Mouse (Mus musculus) right cerebral cortex, adult 2 months (tissue): ENCODE measurements around the gene Rimbp2.

Experiments
- DNase-seq, 2 experiments: peaks; one replicate each; pipeline ENCODE4 v3.0.0; 2021 to 2022; ENCODE audit warnings: low spot score in 2 of 2

Gene Rimbp2

DNA sequence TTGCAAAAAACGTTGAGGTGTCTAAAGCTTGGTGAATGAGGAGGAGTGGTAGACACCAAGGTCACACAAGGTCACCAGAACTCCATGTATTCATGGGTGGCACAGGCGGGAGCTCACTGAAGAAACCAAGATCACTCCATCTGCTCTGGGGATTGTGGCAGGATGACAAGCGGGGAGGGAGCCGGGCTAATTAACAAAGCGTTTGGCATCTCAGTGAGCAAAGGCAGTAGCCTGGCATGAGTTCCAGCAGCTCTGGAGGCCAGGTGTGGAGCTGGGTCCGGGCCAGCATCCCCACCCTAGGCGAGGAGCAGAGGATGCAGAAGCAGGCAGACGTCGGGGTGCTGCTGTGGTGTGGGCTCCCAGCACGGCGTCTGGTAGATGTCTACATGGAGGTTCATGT, 108.3 kb downstream of the Rimbp2 start:
- DNase-seq = peak; percentile 48 to 60

DNA sequence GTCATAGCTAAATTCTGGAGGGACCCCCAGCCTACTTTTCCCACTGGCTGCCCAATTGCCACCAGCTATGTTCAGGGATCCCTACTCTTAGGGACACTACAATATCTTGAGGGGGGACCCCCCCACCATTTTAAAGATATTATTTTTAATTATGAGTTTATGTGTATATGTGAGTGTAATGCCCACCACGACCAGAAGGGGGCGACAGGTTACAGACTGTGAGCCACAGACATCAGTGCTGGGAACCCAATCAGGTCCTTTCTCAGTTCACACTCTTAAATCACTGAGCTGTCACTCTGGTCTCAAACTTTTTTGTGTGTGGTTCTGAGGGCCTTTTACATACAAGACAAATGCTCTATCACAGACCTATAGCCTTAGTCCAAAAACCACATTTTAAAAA, 109.3 kb downstream of the Rimbp2 start:
- DNase-seq = no peak

DNA sequence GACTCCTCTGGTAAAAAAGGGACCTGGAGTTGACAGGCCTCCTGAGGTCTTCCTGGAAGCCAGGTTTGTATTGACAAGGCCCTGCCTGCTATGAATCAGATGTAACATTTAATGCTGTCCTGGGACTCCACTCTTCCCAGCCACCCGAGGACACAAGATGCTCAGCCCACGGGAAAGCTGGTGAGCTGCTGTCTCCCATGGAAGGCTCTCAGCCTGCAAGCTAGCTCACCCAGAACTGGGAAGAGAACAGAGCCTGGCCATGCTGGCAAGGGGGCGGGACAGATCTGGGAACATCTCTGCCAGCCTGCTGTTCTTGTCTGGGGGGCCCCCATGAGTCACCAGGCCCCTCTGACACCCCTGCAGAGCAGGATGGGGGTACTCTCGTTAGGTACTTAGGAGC, 111.7 kb downstream of the Rimbp2 start:
- DNase-seq = peak; percentile 60 to 69

DNA sequence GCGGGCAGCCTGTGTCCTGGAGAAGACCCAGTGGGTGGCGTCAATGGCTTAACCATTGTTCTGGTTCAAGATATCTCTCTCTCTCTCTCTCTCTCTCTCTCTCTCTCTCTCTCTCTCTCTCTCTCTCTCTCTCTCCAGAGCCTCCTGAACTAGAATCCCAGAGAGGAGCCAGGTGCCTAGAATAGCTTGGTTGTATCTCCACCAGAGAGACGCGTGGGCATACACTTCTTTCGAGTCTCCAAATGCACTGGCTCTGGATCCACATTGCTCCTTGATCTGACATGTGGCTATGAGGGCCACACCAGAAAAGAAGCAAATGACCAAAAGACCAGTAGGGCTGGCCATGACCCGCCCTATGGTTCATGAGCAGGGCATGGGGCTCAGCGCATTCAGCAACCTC, 116.2 kb downstream of the Rimbp2 start:
- no peak for DNase-seq

DNA sequence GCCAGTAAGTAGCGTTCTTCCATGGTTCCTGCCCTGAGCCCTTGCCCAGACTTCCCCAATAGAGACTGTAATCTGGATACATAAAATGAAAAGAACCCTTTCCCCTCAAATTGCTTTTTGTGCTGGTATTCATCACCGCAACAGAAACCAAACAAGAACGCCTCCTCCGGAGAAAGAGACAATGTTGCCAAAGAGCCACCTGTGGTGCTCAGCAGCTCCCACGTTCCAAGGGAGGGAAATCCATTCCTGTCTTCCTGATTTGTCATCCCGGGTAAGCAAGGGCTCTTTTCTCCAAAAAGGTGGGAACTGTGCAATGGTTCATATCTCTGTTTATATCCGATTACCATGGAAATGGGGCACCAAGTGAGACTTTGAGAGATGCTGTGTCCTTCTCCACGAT, 119.2 kb downstream of the Rimbp2 start:
- DNase-seq = no peak

DNA sequence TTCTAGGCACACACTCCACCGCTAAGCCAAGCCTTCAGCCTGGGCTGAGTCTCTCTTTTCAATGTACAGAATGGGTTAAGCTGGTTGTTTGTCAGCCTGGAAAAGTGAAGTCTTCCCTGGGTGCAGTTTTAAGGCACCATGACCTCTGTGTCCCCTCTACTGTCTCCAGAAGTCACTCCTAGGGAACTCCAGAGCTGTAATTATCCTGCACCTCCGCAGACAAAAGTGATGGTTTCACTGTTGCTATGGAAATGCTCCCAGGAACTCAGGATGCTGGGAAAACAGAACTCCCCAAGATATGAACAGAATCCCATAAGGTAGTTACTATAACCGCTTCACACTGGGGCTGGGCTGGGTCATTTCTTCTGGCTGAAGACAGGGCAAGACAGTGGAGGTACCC, 130.4 kb downstream of the Rimbp2 start:
- no peak for DNase-seq

DNA sequence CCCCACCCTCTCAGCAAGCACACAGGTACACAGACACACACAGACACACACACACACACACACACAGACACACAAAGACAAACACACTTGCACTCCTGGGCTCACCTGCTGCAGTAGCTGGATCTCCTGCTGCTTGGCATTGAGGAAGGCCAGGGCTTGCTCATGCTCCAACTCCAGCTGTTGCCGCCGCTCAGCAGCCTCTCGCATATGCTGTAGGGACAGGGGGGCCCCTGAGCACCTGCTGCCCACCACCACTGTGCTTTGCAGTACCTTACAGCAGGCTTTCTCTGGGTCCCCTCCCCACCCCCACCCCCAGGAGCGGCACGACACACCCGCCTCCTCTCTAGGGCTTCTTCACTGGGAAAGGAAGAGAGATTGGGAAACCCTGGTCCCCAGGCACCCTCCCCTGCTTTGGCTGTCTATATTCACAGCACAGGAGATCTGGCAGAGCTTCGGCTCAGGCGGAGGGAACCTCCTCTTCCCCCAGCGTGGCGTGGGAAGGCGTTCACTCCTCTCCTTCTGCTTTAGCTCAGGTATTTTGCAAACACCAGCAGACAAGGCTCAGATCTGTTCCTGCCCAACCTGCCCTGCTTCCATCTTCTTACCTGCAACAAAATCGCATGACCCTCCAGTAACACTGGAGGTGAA, 133.5 kb downstream of the Rimbp2 start:
- DNase-seq = peak; percentile 76 to 84

DNA sequence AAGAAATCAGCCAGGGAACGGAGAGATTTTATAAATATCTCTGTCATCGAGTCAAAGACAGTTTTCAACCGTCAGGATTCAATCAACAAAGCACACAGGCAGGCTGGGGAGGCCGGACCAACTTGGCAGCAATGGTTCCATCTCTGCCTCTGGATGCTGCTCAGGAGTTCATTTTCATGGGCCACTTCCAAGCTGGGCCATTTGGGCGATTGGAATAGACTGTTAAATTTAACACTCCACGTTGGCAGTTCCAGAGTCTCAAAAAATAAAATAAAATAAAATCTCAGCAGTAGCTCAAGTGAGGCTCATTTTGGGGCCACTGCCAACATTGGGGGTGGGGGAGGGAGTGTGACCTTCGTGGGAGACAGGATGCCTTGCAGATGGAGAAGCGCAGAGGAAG, 137.7 kb downstream of the Rimbp2 start:
- DNase-seq = no peak

DNA sequence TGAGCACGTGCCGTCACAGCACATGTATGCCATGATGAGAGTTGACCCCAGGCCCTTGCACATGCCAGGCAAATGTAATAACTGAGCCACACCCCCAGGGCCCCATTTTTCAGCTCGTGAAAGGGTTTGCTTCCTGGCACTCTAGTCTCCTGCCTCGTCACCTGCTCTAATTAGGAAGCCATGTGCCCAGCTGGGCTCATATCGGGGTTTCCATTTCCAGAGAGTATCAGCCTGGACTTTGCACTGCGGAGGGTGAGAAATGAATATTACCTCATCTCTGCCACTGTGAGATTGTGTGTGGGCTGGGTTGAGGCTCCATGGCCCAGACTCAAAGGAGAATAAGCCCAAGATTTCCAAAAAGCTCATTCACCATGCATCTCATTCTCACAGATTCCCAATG, 138.2 kb downstream of the Rimbp2 start:
- DNase-seq = no peak

DNA sequence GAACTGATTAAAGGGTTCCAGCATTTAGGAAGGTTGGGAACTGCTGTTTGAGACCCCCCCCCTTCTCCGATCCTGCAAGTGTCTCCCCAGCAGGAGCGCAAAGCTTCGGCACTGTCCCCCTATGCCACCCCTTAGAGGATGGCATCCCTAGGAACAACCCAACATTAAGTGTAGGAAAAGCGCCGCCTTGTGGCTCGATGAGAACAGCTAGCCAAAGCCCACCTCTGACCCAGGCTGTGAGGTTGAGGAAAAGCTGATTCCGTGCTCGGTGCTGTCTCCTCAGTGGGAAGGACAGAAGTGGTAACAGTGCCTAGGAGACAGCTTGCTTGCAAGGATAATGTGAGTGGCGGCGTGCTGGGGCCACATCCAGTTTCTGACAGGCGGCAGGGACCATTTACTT, 140.2 kb downstream of the Rimbp2 start:
- no peak for DNase-seq

DNA sequence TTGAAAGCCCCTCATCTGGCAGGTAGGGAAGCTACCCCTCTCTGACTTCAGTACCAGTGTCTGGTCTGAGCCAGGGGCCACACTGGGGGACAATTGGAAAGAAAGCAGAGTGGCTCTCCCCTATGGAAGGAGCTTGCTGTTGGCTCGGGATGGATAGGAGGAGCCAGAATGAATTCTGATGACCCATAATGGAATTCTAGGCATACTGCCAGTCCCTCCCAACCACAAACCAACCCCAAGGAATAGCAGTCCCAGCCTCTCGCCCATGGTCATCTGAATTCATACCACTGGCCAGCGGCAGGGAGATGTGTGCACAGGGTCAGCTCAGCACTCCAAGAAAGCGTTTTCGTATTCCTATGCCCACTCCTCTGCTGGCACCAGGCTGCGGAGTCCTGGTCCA, 141.9 kb downstream of the Rimbp2 start:
- no peak for DNase-seq

DNA sequence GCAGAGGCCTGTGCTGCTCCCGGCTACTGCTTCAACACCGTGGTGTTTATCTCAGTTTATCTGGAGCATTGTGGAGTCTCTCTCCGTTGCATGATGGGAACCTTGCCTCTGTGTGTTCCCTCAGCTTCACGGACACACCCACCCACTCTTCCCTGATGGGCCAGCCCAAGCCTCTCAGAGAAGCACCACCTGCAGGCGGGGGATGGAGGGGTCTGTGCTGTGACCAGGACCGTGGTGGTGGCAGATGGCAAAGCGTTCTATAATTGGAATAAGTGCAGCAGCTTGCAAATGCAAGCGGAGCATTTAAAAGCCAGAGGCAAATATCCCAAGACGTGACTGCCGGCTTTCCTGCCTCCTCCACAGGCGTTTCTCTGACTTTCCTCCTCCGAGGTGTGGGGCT, 143.3 kb downstream of the Rimbp2 start:
- DNase-seq = peak; percentile 87 to 91

DNA sequence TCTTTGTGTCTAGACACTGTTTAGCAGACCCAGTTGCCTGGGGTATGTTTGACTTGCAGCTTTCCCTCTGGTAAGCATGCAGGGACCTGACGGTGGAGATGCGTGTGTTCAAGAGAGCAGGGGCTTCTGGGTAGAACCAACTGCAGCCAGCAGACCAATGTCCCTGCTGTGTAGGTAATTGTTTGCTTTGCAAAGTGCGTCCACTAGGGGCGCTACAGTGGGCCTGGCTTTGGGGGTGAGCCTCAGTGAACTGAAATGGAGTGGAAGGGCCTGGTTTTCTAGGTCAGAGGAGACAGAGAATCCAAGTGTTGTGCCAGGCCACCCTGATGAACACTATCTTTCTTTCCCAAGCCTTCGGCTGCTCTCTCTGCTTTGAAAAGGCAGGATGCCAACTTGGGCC, 143.9 kb downstream of the Rimbp2 start:
- peak in 1 of 2 experiments; percentile 33 for DNase-seq

DNA sequence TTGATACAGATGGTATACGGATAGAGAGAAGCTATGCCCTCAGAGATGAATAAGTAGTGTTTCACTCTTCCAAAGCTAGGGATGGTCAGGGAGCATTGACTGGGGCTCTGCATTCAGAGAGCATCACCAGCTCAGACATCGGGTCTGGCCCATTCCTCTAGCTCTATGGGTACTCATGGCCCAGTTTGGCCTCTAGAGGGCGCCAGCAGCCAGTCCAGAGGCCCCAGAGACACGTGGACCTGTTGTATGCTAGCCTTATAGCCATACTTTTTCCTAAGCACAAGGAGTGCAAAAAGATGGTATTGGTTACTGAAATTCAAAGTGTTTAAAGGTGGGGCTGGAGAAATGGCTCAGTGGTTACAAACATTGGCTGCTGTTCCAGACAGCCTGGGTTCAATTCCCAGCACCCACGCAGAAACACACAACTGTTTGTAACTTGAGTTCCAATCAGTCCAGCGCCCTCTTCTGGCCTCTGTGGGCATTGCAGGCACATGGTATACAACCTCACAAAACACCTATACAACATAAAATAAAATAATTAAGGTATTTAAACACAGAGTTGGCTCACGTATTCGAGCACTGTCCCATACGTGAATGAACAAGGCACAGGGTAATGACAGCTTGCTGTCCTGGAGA, 144.6 kb downstream of the Rimbp2 start:
- peak in 1 of 2 experiments; percentile 38 for DNase-seq

DNA sequence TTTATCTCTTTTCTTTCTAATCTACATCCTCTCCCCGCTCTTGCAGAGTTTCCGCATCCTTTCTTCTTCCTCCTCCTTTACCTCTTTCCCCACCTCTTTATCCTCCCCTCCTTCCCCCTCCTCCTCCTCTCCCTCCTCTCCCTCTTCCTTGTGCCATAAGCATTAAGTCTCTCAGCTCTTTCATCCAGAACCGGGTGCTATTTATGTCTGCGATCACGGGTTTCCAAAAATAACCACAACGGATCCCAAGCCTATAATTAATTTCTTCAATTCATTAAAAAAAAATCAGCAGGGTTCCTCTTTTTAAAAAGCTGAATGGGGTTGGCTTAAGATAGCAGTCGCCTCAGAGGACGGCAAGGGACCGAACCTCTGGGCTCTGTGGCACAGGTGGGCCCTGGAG, 145.9 kb downstream of the Rimbp2 start:
- no peak for DNase-seq

DNA sequence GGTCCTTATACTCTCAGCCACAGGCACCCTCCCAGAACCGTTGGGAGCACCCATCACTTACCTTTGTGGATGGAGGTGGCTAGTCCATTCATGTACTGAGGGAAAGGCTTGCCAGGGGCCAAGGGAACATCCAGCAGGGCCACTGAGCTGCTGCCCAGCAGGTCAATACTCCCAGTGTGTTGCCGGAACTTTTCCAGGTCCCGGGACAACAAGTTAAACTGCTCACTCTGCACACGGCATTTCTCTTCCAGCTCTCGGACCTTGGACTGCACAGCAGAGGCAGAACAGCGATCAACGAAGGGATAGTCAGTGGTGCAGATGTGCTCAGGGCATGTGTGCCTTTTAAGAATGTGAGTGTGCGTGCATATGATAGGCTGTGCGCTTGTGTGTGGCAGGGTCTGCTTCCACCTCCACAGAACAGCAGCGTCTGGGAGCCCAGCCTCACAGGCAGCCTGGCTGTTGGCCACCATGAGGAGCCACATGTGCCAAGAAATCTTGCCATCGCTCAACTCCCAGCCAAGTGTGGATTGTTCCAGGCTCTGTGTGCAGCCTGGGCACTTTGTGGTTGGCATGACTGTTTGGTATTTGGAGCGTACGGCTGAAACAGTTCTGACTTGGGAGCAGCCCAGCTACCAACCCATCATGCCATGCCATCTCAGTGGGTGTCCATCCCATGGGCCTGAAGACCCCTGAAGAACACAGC, 146.8 kb downstream of the Rimbp2 start:
- DNase-seq = peak; percentile 73 to 84

DNA sequence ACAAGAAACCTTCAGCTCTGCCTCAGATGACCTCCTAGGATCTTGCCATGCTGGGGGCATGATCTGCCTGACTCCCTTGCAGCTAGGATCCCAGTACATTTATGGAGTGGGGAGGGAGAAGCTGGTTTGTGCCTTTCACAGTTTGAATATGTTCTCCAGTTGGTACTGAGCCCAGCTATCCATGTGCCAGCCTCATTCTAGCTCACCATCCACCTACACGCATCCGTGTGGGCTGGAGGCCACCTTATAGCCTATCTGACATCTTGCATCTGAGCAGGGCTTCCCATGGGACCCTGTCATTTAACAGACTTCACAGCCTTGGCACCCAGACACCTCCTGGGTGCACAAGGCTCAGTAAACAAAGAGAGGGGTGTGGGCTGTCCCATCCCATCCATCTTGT, 148.2 kb downstream of the Rimbp2 start:
- DNase-seq = peak in 1 of 2 experiments; percentile 46

DNA sequence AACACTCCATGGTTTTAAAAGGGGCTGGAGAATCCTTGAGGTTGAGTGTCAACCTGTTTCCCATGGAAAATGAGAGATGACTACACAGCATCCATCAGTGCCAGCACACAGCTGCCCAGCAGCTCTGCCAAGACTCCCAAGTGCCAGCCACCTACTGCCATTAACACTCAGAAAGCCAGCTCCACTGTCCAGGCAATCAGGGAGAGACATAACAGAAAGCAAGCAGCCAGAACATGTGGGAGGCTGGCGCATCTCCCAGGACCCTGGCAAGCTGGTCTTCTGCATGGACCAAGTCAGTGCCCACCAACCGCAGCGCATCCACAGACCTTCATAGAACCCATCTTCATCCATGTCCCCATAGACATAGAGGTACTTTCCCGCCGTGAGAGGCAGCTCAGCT, 152.7 kb downstream of the Rimbp2 start:
- DNase-seq = peak in 1 of 2 experiments; percentile 50

DNA sequence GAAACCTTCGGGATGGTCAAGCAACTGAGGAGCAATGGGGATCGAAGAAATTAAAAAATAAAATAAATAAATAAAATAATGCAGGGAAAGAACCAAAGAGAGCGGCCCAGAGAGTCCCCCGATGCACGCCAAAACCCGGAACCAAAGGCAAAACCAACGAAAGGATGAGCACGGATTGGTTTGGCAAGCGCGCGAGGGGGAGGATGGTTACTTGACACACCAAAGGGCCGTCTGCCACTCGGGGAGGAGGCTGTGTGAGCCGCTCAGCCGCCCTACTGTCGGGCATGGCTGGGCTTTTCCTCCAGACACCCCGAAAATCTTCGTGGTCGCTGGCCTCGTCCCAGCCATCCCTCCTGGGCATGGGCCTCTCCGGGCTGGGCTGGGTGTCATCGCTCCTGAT, 171.7 kb downstream of the Rimbp2 start:
- DNase-seq = no peak

DNA sequence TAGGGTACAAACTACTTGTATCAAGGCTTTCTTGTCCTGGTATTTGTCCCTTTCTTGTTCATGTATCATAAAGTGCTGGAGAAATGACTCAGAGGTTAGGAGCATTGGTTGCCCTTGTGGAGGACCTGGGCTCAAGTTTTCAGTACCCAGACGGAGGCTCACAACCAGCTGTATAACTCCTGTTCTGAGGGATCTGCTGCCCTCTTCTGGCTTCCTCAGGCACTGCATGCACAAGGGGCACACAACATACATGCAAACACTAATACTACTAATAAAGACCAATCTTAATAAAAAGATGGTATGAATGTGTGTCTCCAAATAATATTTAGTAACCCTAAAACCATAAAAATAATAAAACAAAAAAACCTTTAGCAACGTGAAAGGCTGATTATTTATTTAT, 176.9 kb downstream of the Rimbp2 start:
- DNase-seq = no peak

DNA sequence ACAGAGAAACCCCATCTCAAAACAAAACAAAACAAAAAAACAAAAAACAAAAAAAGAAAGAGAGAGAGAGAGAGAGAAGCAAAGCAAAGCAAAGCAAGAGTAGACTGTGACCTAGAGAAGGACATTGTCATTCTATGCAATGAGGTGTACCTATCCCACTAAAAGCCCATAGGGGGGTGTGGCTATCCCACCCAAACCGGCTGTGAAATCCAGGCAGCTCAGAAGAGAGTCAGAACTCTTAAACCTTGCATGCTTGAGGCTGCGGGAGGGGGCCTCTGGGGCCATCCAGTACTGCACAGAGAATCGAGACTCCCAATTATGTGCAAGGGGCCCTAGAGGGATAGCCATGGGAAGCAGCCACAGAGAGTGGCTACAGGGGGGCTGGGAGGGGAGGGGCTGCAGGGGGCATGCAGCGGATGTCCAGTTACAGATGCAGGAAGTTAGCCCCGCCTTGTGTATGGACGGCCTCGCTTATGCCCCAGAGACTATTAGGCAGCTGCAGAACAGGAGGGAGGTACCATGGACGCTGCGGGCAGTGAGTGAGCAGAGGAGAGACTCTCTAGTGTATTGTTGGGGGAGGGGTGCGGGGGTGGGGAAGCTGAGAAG, 184.2 kb downstream of the Rimbp2 start:
- no peak for DNase-seq

DNA sequence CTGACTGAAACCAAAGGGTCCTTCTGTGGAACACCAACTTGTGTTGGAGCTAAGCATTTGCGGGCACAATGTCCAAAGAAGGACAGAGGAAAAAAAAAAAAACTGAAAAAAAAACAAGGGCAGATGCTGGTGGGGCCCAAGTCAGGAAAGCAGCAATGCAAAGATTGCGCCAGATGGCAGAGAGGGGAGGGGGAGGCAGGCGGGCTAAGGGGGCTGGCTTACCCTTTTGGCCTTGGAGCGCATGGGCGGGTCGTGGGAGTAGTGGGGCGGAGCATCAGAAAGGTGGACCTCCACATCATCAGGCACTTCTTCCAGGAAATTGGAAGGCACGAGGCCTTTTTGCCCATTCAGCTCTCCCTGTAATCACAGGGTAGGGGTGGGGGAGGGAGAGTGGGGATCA, 192.2 kb downstream of the Rimbp2 start:
- no peak for DNase-seq

DNA sequence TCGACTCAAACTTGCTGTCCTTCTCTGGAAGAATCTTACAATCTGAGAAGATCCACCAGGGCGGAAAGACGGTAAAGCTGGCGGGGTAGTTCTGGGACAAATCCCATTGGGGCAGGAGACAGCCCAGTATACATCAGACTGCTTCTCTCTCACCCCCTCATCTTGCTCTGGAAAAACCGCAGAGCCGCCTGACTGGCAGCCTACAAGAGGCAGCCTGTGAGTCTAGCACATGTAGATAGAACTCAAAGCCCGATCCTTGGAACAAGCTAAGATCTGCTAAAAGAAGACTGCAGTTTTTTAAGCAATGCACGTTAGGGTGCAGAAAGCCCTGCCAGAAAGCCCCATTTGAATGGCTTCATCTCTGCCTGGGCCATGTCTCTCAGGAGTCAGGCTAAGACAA, 207.0 kb downstream of the Rimbp2 start:
- DNase-seq = peak in 1 of 2 experiments; percentile 37
